Mouse (Mus musculus): ENCODE data around the gene Nectin2. TPM values are rescaled to one million over a fixed set of nuclear protein-coding genes. Genes with fewer than 3 reads are reported as not detected.
A peak's percentile ranks its signal among the peaks of the same experiment; 100 is the strongest.

The Nectin2 gene
- polyA plus RNA-seq, 1 experiment, result 12.7 TPM

DNA sequence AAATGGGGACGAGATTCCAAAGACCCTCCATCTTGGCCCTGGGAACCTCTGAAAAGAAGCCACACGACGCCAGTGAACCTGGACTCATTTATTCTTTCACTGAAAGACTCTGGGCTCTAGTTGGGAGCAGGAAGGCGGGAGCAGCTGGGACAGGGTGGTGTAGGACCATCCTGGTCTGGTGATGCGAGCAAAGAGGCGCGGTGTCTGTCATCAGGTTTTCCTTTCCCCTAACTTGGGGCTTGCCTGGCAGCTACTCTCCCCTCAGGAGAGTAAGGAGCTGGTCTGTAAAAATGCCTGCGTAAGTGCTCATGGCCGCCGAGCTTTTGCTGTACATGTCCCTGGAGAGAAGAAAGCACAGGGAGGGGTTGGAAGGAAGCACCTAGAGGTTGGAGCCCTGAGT, 78.8 kb downstream of the Nectin2 start:
- TF ChIP-seq CTCF (IDR thresholded peaks at IDR 0.05; ENCODE audit: low read depth, low read length) (no peak), POLR2A (IDR thresholded peaks at IDR 0.05; ENCODE audit: borderline replicate concordance, low read depth, low read length) (no peak)
- H3K27ac ChIP-seq (ENCODE audit: insufficient read depth, low read depth, low read length), result no peak overlapping the region
- peaks cover 46% of the 10 kb centered on the region for H3K4me1 ChIP-seq (ENCODE audit: control insufficient read depth, insufficient read depth, low read length)
- H3K4me3 ChIP-seq (ENCODE audit: insufficient read depth, low read length), result no peak overlapping the region

- Histone ChIP-seq H3K4me3 (ENCODE audit: insufficient read depth, low read length) (peak overlapping the region; percentile 33), H3K27ac (ENCODE audit: insufficient read depth, low read depth, low read length) (peak overlapping the region; percentile 87), H3K4me1 (ENCODE audit: control insufficient read depth, insufficient read depth, low read length) (peaks cover 35% of the 10 kb centered on the region)
- TF ChIP-seq CTCF (IDR thresholded peaks at IDR 0.05; ENCODE audit: low read depth, low read length) (peak; percentile 70), POLR2A (IDR thresholded peaks at IDR 0.05; ENCODE audit: borderline replicate concordance, low read depth, low read length) (no peak)
Observed at GRCm38 (mm10) chr7:19668947-19669721, 81.1 kb downstream of the Nectin2 start.

GRCm38 (mm10) chr7:19667434-19667833, 82.8 kb downstream of the Nectin2 start:
- TF ChIP-seq CTCF (IDR thresholded peaks at IDR 0.05; ENCODE audit: low read depth, low read length) (no peak), POLR2A (IDR thresholded peaks at IDR 0.05; ENCODE audit: borderline replicate concordance, low read depth, low read length) (no peak)
- Histone ChIP-seq H3K4me1 (ENCODE audit: control insufficient read depth, insufficient read depth, low read length) (peaks cover 38% of the 10 kb centered on the region), H3K4me3 (ENCODE audit: insufficient read depth, low read length) (peak overlapping the region; percentile 21), H3K27ac (ENCODE audit: insufficient read depth, low read depth, low read length) (peak overlapping the region; percentile 95)

- TF ChIP-seq CTCF (IDR thresholded peaks at IDR 0.05; ENCODE audit: low read depth, low read length), result no peak
- TF ChIP-seq POLR2A (IDR thresholded peaks at IDR 0.05; ENCODE audit: borderline replicate concordance, low read depth, low read length), result no peak
- Histone ChIP-seq H3K4me3 (ENCODE audit: insufficient read depth, low read length) (no peak overlapping the region), H3K27ac (ENCODE audit: insufficient read depth, low read depth, low read length) (peak overlapping the region; percentile 95), H3K4me1 (ENCODE audit: control insufficient read depth, insufficient read depth, low read length) (peaks cover 38% of the 10 kb centered on the region)
Observed at GRCm38 (mm10) chr7:19666750-19667149, 83.5 kb downstream of the Nectin2 start.

Other genes starting within 250 kb of the Nectin2 start
- 9.7 and 11.0 TPM in 2 replicates for gene Bloc1s3, start 242.1 kb downstream of the Nectin2 start, polyA plus RNA-seq (2012; ENCODE audit: insufficient read depth, insufficient read length, missing spikeins)
- gene Trappc6a, start 242.1 kb downstream of the Nectin2 start, polyA plus RNA-seq (2012; ENCODE audit: insufficient read depth, insufficient read length, missing spikeins), result 51.4 and 57.0 TPM in 2 replicates
- not detected in 2 replicates for gene Nkpd1, start 232.6 kb downstream of the Nectin2 start, polyA plus RNA-seq (2012; ENCODE audit: insufficient read depth, insufficient read length, missing spikeins)
- 19.3 and 25.7 TPM in 2 replicates for gene Ppp1r37, start 187.4 kb downstream of the Nectin2 start, polyA plus RNA-seq (2012; ENCODE audit: insufficient read depth, insufficient read length, missing spikeins)
- gene Zfp296, start 173.2 kb downstream of the Nectin2 start, polyA plus RNA-seq (2012; ENCODE audit: insufficient read depth, insufficient read length, missing spikeins), result 0.60 TPM in 1 of 2 replicates, not detected in the other
- 51.6 and 52.0 TPM in 2 replicates for gene Gemin7, start 172.9 kb downstream of the Nectin2 start, polyA plus RNA-seq (2012; ENCODE audit: insufficient read depth, insufficient read length, missing spikeins)
- 41.1 and 53.9 TPM in 2 replicates for gene Clasrp, start 146.0 kb downstream of the Nectin2 start, polyA plus RNA-seq (2012; ENCODE audit: insufficient read depth, insufficient read length, missing spikeins)
- gene Relb, start 121.0 kb downstream of the Nectin2 start, polyA plus RNA-seq (2012; ENCODE audit: insufficient read depth, insufficient read length, missing spikeins), result 33.2 and 35.7 TPM in 2 replicates
- 81.9 and 95.3 TPM in 2 replicates for gene Clptm1, start 85.5 kb downstream of the Nectin2 start, polyA plus RNA-seq (2012; ENCODE audit: insufficient read depth, insufficient read length, missing spikeins)
- 56.2 and 70.4 TPM in 2 replicates for gene Apoc2, start 72.5 kb downstream of the Nectin2 start, polyA plus RNA-seq (2012; ENCODE audit: insufficient read depth, insufficient read length, missing spikeins)
- gene Gm44805, start 69.1 kb downstream of the Nectin2 start, polyA plus RNA-seq (2012; ENCODE audit: insufficient read depth, insufficient read length, missing spikeins), result not detected in 2 replicates
- gene Apoc4, start 69.0 kb downstream of the Nectin2 start, polyA plus RNA-seq (2012; ENCODE audit: insufficient read depth, insufficient read length, missing spikeins), result not detected in 2 replicates
- not detected in 2 replicates for gene Apoc1, start 57.8 kb downstream of the Nectin2 start, polyA plus RNA-seq (2012; ENCODE audit: insufficient read depth, insufficient read length, missing spikeins)
- 16,287 and 16,533 TPM in 2 replicates for gene Apoe, start 51.3 kb downstream of the Nectin2 start, polyA plus RNA-seq (2012; ENCODE audit: insufficient read depth, insufficient read length, missing spikeins)
- 23.8 and 25.2 TPM in 2 replicates for gene Tomm40, start 35.0 kb downstream of the Nectin2 start, polyA plus RNA-seq (2012; ENCODE audit: insufficient read depth, insufficient read length, missing spikeins)
- 0.52 and 2.6 TPM in 2 replicates for gene Bcam, start 20.5 kb upstream of the Nectin2 start, polyA plus RNA-seq (2012; ENCODE audit: insufficient read depth, insufficient read length, missing spikeins)
- gene Cblc, start 46.3 kb upstream of the Nectin2 start, polyA plus RNA-seq (2012; ENCODE audit: insufficient read depth, insufficient read length, missing spikeins), result not detected in 2 replicates
- gene Bcl3, start 72.3 kb upstream of the Nectin2 start, polyA plus RNA-seq (2012; ENCODE audit: insufficient read depth, insufficient read length, missing spikeins), result 60.7 and 72.2 TPM in 2 replicates
- not detected in 2 replicates for gene Gm19345, start 101.5 kb upstream of the Nectin2 start, polyA plus RNA-seq (2012; ENCODE audit: insufficient read depth, insufficient read length, missing spikeins)
- gene Ceacam16, start 110.8 kb upstream of the Nectin2 start, polyA plus RNA-seq (2012; ENCODE audit: insufficient read depth, insufficient read length, missing spikeins), result 1.6 and 3.5 TPM in 2 replicates
- gene Ceacam19, start 137.5 kb upstream of the Nectin2 start, polyA plus RNA-seq (2012; ENCODE audit: insufficient read depth, insufficient read length, missing spikeins), result 8.1 and 8.5 TPM in 2 replicates
- gene Pvr, start 170.7 kb upstream of the Nectin2 start, polyA plus RNA-seq (2012; ENCODE audit: insufficient read depth, insufficient read length, missing spikeins), result 13.0 and 16.9 TPM in 2 replicates
- not detected in 2 replicates for gene Igsf23, start 200.3 kb upstream of the Nectin2 start, polyA plus RNA-seq (2012; ENCODE audit: insufficient read depth, insufficient read length, missing spikeins)
- not detected in 2 replicates for gene Ceacam20, start 214.9 kb upstream of the Nectin2 start, polyA plus RNA-seq (2012; ENCODE audit: insufficient read depth, insufficient read length, missing spikeins)
- not detected in 2 replicates for gene Nlrp9b, start 241.0 kb upstream of the Nectin2 start, polyA plus RNA-seq (2012; ENCODE audit: insufficient read depth, insufficient read length, missing spikeins)